In genomic region chr16:92452609-92453008, GRCm38 (mm10) we compare ENCODE assay signal across 11 mouse cellular contexts. TPM values are rescaled to one million over a fixed set of nuclear protein-coding genes. Genes with fewer than 3 reads are reported as not detected.
DNase-seq lines count a peak whose midpoint lies in the region; ATAC-seq and TF ChIP-seq lines count a peak whose summit lies in the region.
"Had no signal": no experiment of that assay in that cellular context is flagged by ENCODE, and none has a peak within 500 bp of the region (broad histone marks: within the 10 kb centered on the region; RNA-seq: fewer than 3 reads in every experiment).

No protein-coding gene starts in this region.

- no peaks in the 10 kb centered on the region for H3K27me3 ChIP-seq in intestine, postnatal 0 days (replicated peaks; ENCODE audit: control insufficient read depth, insufficient read depth, low read length)
- H3K27me3 ChIP-seq: embryonic facial prominence, embryonic 12.5 days; midbrain, embryonic 13.5 days had no signal

- no peaks in the 10 kb centered on the region for H3K9me3 ChIP-seq in intestine, postnatal 0 days (ENCODE audit: control insufficient read depth)
- H3K9me3 ChIP-seq: embryonic facial prominence, embryonic 12.5 days; midbrain, embryonic 13.5 days had no signal

- peak; percentile 37 to 39 for DNase-seq in cerebellum, postnatal 10 days
- no peak for DNase-seq in cerebellum, adult 11-12 months
- DNase-seq in left cerebral cortex, adult 2 months (ENCODE audit: extremely low spot score in 1 of 2, low spot score in 2 of 2): no peak
- no peak for DNase-seq in left cerebral cortex, adult 8-10 months (ENCODE audit: low spot score in 2 of 2)
- DNase-seq in ES-CJ7 (ENCODE audit: low read depth, low spot score): peak; percentile 74
- DNase-seq in urinary bladder, adult 2 months (ENCODE audit: low spot score): no peak
- no peak for DNase-seq in urinary bladder, postnatal 14 days (ENCODE audit: low spot score)

- intact Hi-C loops in left cerebral cortex, adult 2 months (cut with DNase I): no loop called here

- no peak overlapping the region for H3K4me2 ChIP-seq in intestine, postnatal 0 days (replicated peaks; ENCODE audit: low read depth)
- H3K4me2 ChIP-seq: embryonic facial prominence, embryonic 12.5 days; midbrain, embryonic 13.5 days had no signal

- H3K4me3 ChIP-seq in left cerebral cortex, adult 2 months: no peak overlapping the region
- no peak overlapping the region for H3K4me3 ChIP-seq in intestine, postnatal 0 days (ENCODE audit: low read depth, low read length)
- H3K4me3 ChIP-seq: embryonic facial prominence, embryonic 12.5 days; midbrain, embryonic 13.5 days had no signal

- ATAC-seq in intestine, postnatal 0 days: no peak
- ATAC-seq: activated CD4-positive, CD25-positive, alpha-beta regulatory T cell, adult 4 months; midbrain, embryonic 13.5 days had no signal

- 57% methylated on average over 8 of the region's 8 CpGs for WGBS in intestine, postnatal 0 days

- H3K27ac ChIP-seq in left cerebral cortex, adult 2 months: no peak overlapping the region
- no peak overlapping the region for H3K27ac ChIP-seq in intestine, postnatal 0 days (ENCODE audit: low read depth, low read length)
- H3K27ac ChIP-seq: embryonic facial prominence, embryonic 12.5 days; midbrain, embryonic 13.5 days had no signal

- peaks cover 5% of the 10 kb centered on the region; the same call in 1 of the 2 replicates for H3K36me3 ChIP-seq in intestine, postnatal 0 days (ENCODE audit: control insufficient read depth, insufficient read depth)

- peak; percentile 39 for TF ChIP-seq CTCF in left cerebral cortex, adult 2 months (IDR thresholded peaks at IDR 0.05)
- peak; percentile 61 for TF ChIP-seq CTCF in intestine, postnatal 0 days (IDR thresholded peaks at IDR 0.05; ENCODE audit: low read depth)

- H3K9ac ChIP-seq in intestine, postnatal 0 days (ENCODE audit: low read depth, low read length): no peak overlapping the region
- H3K9ac ChIP-seq: embryonic facial prominence, embryonic 12.5 days; midbrain, embryonic 13.5 days had no signal

- H3K4me1 ChIP-seq in intestine, postnatal 0 days (replicated peaks; ENCODE audit: control insufficient read depth, insufficient read depth, low read length): no peaks in the 10 kb centered on the region
- H3K4me1 ChIP-seq: embryonic facial prominence, embryonic 12.5 days had no signal

RNA-seq across cellular contexts. Expression of gene Rcan1, which starts 18.1 kb away (rescaled TPM):
- 10 to 100 TPM; 57.0 to 63.6 TPM for total RNA-seq in left cerebral cortex, adult 2 months (2021)
- total RNA-seq in left cerebral cortex, adult 8-10 months (2022): 10 to 100 TPM; 50.9 to 58.6 (median 52.5) TPM
- 52.0 and 86.5 TPM in 2 replicates for polyA plus RNA-seq in intestine, postnatal 0 days (2015; fragmentation: Nextera tagmentation; extraction: Ambion mirVana)
- 24.9 and 26.4 TPM in 2 replicates for polyA plus RNA-seq in urinary bladder, adult 2 months (2012; rRNA removed)

RNA-seq across cellular contexts. Expression of gene Clic6, which starts 32.9 kb away (rescaled TPM):
- 1 to 10 TPM; 1.7 to 2.6 TPM for total RNA-seq in left cerebral cortex, adult 2 months (2021)
- total RNA-seq in left cerebral cortex, adult 8-10 months (2022): 1 to 10 TPM; 3.7 to 8.6 (median 4.1) TPM
- polyA plus RNA-seq in intestine, postnatal 0 days (2015; fragmentation: Nextera tagmentation; extraction: Ambion mirVana): 70.7 and 77.8 TPM in 2 replicates
- polyA plus RNA-seq in urinary bladder, adult 2 months (2012; rRNA removed): 0.25 and 0.27 TPM in 2 replicates
- polyA plus RNA-seq: activated CD4-positive, CD25-positive, alpha-beta regulatory T cell, adult 4 months had no signal

Comparison
In these comparisons a context has a peak if more than half of its experiments do, and no peak if none do; other contexts are left out.
1. DNase-seq: peak in cerebellum, postnatal 10 days (2 of 2) and ES-CJ7 (single experiment); none in cerebellum, adult 11-12 months (single experiment), left cerebral cortex, adult 2 months (0 of 2), left cerebral cortex, adult 8-10 months (0 of 2), urinary bladder, adult 2 months (single experiment) and urinary bladder, postnatal 14 days (single experiment).